In genomic region chr5:124629641-124630040, GRCm38 (mm10) we compare ENCODE assay signal across 8 mouse cellular contexts. TPM values are rescaled to one million over a fixed set of nuclear protein-coding genes. Genes with fewer than 3 reads are reported as not detected.
A peak's percentile ranks its signal among the peaks of the same experiment; 100 is the strongest.
DNase-seq lines count a peak whose midpoint lies in the region; ATAC-seq and TF ChIP-seq lines count a peak whose summit lies in the region.

No protein-coding gene starts in this region.

- WGBS in heart, embryonic 11.5 days (ENCODE audit: insufficient replicate concordance): 18% methylated on average over 11 of the region's 11 CpGs
- 35% methylated on average over 11 of the region's 11 CpGs for WGBS in hindbrain, embryonic 13.5 days
- 20% methylated on average over 11 of the region's 11 CpGs for WGBS in liver, embryonic 11.5 days
- WGBS in olfactory bulb, adult 2 months: 10% methylated on average over 11 of the region's 11 CpGs

- peak overlapping the region; percentile 83 for H3K9ac ChIP-seq in heart, embryonic 11.5 days (ENCODE audit: low read depth, low read length)
- H3K9ac ChIP-seq in hindbrain, embryonic 13.5 days: peak overlapping the region; percentile 96
- peak overlapping the region; percentile 84 for H3K9ac ChIP-seq in liver, embryonic 11.5 days (ENCODE audit: low read depth, low read length)

- ATAC-seq in heart, embryonic 11.5 days (replicated peaks; ENCODE audit: insufficient number of reproducible peaks, low FRiP score, low TSS enrichment): no peak
- ATAC-seq in G1E (ENCODE audit: extremely low read depth, insufficient number of reproducible peaks, low FRiP score, poor library complexity, severe bottlenecking): no peak
- ATAC-seq in hindbrain, embryonic 13.5 days (ENCODE audit: low FRiP score): no peak
- no peak for ATAC-seq in liver, embryonic 11.5 days (replicated peaks; ENCODE audit: low FRiP score)

- peak overlapping the region; percentile 85 for H3K4me3 ChIP-seq in heart, embryonic 11.5 days (ENCODE audit: low read depth, low read length)
- peak overlapping the region; percentile 85 for H3K4me3 ChIP-seq in G1E (ENCODE audit: low read depth, low read length)
- H3K4me3 ChIP-seq in hindbrain, embryonic 13.5 days: peak overlapping the region; percentile 98
- H3K4me3 ChIP-seq in liver, embryonic 11.5 days (ENCODE audit: low read depth, low read length): peak overlapping the region; percentile 98
- H3K4me3 ChIP-seq in olfactory bulb, adult 2 months (ENCODE audit: insufficient read depth, low read depth, low read length): peak overlapping the region; percentile 79

- no peak for DNase-seq in heart, adult 11 months
- no peak for DNase-seq in G1E (ENCODE audit: low spot score)
- no peak for DNase-seq in liver, embryonic 11.5 days (ENCODE audit: low spot score)
- no peak for DNase-seq in gastrocnemius, postnatal 10 days
- no peak for DNase-seq in frontal cortex, postnatal 36 days (ENCODE audit: low spot score in 2 of 2)

- no peak overlapping the region for H3K27ac ChIP-seq in heart, embryonic 11.5 days (ENCODE audit: low read depth, low read length)
- H3K27ac ChIP-seq in hindbrain, embryonic 13.5 days: 0 out of 2 replicates have a peak overlapping the region, but pooled peaks have one; percentile 70
- no peak overlapping the region for H3K27ac ChIP-seq in liver, embryonic 11.5 days (ENCODE audit: low read depth, low read length)
- no peak overlapping the region for H3K27ac ChIP-seq in olfactory bulb, adult 2 months (ENCODE audit: insufficient read depth, low read depth, low read length)

- no peaks in the 10 kb centered on the region for H3K27me3 ChIP-seq in heart, embryonic 11.5 days (ENCODE audit: control insufficient read depth, insufficient read depth, low read length)
- no peaks in the 10 kb centered on the region; the same call in 1 of the 2 replicates for H3K27me3 ChIP-seq in G1E (ENCODE audit: insufficient read depth, low read length)
- H3K27me3 ChIP-seq in hindbrain, embryonic 13.5 days: no peaks in the 10 kb centered on the region
- no peaks in the 10 kb centered on the region for H3K27me3 ChIP-seq in liver, embryonic 11.5 days (replicated peaks; ENCODE audit: control insufficient read depth, insufficient read depth, low read length)

- no peak for TF ChIP-seq POLR2A in olfactory bulb, adult 2 months (IDR thresholded peaks at IDR 0.05; ENCODE audit: insufficient read depth, low read depth, low read length)

- H3K4me1 ChIP-seq in heart, embryonic 11.5 days (ENCODE audit: control insufficient read depth, insufficient read depth, low read length): peaks cover 10% of the 10 kb centered on the region
- peaks cover 26% of the 10 kb centered on the region for H3K4me1 ChIP-seq in G1E (ENCODE audit: insufficient read depth, low read depth, low read length)
- H3K4me1 ChIP-seq in hindbrain, embryonic 13.5 days (replicated peaks): peaks cover 21% of the 10 kb centered on the region
- peaks cover 17% of the 10 kb centered on the region for H3K4me1 ChIP-seq in liver, embryonic 11.5 days (replicated peaks; ENCODE audit: control insufficient read depth, insufficient read depth, low read length)
- H3K4me1 ChIP-seq in olfactory bulb, adult 2 months (ENCODE audit: control insufficient read depth, insufficient read depth, low read length): peaks cover 15% of the 10 kb centered on the region

- no peak for TF ChIP-seq CTCF in G1E (IDR thresholded peaks at IDR 0.05; ENCODE audit: low read depth, low read length)
- no peak for TF ChIP-seq CTCF in olfactory bulb, adult 2 months (IDR thresholded peaks at IDR 0.05; ENCODE audit: insufficient read depth, low read depth, low read length)

- no peaks in the 10 kb centered on the region; the same call in 1 of the 2 replicates for H3K36me3 ChIP-seq in heart, embryonic 11.5 days (ENCODE audit: control insufficient read depth, insufficient read depth, low read length)
- H3K36me3 ChIP-seq in G1E (replicated peaks): peaks cover 37% of the 10 kb centered on the region
- peaks cover 27% of the 10 kb centered on the region for H3K36me3 ChIP-seq in hindbrain, embryonic 13.5 days
- H3K36me3 ChIP-seq in liver, embryonic 11.5 days (ENCODE audit: control insufficient read depth, insufficient read depth, low read length): peaks cover 8% of the 10 kb centered on the region

- H3K4me2 ChIP-seq in heart, embryonic 11.5 days: peak overlapping the region; percentile 89
- peak overlapping the region; percentile 92 for H3K4me2 ChIP-seq in hindbrain, embryonic 13.5 days
- peak overlapping the region; percentile 92 for H3K4me2 ChIP-seq in liver, embryonic 11.5 days

- no peaks in the 10 kb centered on the region for H3K9me3 ChIP-seq in heart, embryonic 11.5 days (replicated peaks; ENCODE audit: control insufficient read depth, low read length)
- no peaks in the 10 kb centered on the region for H3K9me3 ChIP-seq in G1E (replicated peaks)
- H3K9me3 ChIP-seq in hindbrain, embryonic 13.5 days: no peaks in the 10 kb centered on the region
- H3K9me3 ChIP-seq in liver, embryonic 11.5 days (ENCODE audit: control insufficient read depth, low read length): no peaks in the 10 kb centered on the region

RNA-seq across cellular contexts. Expression of gene Atp6v0a2, which starts 1.3 kb away (rescaled TPM):
- polyA plus RNA-seq in heart, embryonic 11.5 days (2014; fragmentation: Nextera tagmentation; extraction: Ambion mirVana): 35.6 and 38.6 TPM in 2 replicates
- total RNA-seq in G1E (2014; fragmentation: Nextera tagmentation) (22.2 and 23.9 TPM in 2 replicates), G1E (2017) (21.1 and 22.2 TPM in 2 replicates)
- polyA plus RNA-seq in G1E (2012): 7.5 and 7.8 TPM in 2 replicates
- 41.4 and 43.1 TPM in 2 replicates for polyA plus RNA-seq in hindbrain, embryonic 13.5 days (2015; fragmentation: Nextera tagmentation; extraction: Ambion mirVana)
- polyA plus RNA-seq in liver, embryonic 11.5 days (2014; fragmentation: Nextera tagmentation; extraction: Ambion mirVana): 31.2 and 36.0 TPM in 2 replicates
- 184 TPM in 1 of 2 replicates, not detected in the other for polyA plus RNA-seq in olfactory bulb, adult 2 months (2012; ENCODE audit: insufficient read depth, insufficient read length, low replicate concordance, missing spikeins)
- 10 to 100 TPM; 20.4 to 25.7 TPM for total RNA-seq in gastrocnemius, postnatal 10 days (2021)

RNA-seq across cellular contexts. Expression of gene Gtf2h3, which starts 50.7 kb away (rescaled TPM):
- polyA plus RNA-seq in heart, embryonic 11.5 days (2014; fragmentation: Nextera tagmentation; extraction: Ambion mirVana): 36.8 and 39.7 TPM in 2 replicates
- total RNA-seq in G1E (2014; fragmentation: Nextera tagmentation) (88.9 and 122 TPM in 2 replicates), G1E (2017) (64.6 and 78.6 TPM in 2 replicates)
- 4.1 and 8.2 TPM in 2 replicates for polyA plus RNA-seq in G1E (2012)
- 50.3 TPM in 2 replicates for polyA plus RNA-seq in hindbrain, embryonic 13.5 days (2015; fragmentation: Nextera tagmentation; extraction: Ambion mirVana)
- 69.7 and 69.9 TPM in 2 replicates for polyA plus RNA-seq in liver, embryonic 11.5 days (2014; fragmentation: Nextera tagmentation; extraction: Ambion mirVana)
- polyA plus RNA-seq in olfactory bulb, adult 2 months (2012; ENCODE audit: insufficient read depth, insufficient read length, low replicate concordance, missing spikeins): not detected in 2 replicates
- 10 to 100 TPM; 17.6 to 18.2 TPM for total RNA-seq in gastrocnemius, postnatal 10 days (2021)

RNA-seq across cellular contexts. Expression of gene Eif2b1, which starts 50.7 kb away (rescaled TPM):
- 70.0 and 72.9 TPM in 2 replicates for polyA plus RNA-seq in heart, embryonic 11.5 days (2014; fragmentation: Nextera tagmentation; extraction: Ambion mirVana)
- total RNA-seq in G1E (2014; fragmentation: Nextera tagmentation) (43.9 and 72.5 TPM in 2 replicates), G1E (2017) (46.8 and 50.9 TPM in 2 replicates)
- 10.3 and 12.0 TPM in 2 replicates for polyA plus RNA-seq in G1E (2012)
- polyA plus RNA-seq in hindbrain, embryonic 13.5 days (2015; fragmentation: Nextera tagmentation; extraction: Ambion mirVana): 65.7 and 72.0 TPM in 2 replicates
- polyA plus RNA-seq in liver, embryonic 11.5 days (2014; fragmentation: Nextera tagmentation; extraction: Ambion mirVana): 119 and 123 TPM in 2 replicates
- not detected in 2 replicates for polyA plus RNA-seq in olfactory bulb, adult 2 months (2012; ENCODE audit: insufficient read depth, insufficient read length, low replicate concordance, missing spikeins)
- total RNA-seq in gastrocnemius, postnatal 10 days (2021): 10 to 100 TPM; 42.1 to 48.8 TPM
